Mouse (Mus musculus) bone marrow, adult 2 months (tissue): Measurements from ENCODE around the gene Smco3.

Experiments used
- CTCF ChIP-seq: fragments of 200-500 bp; IDR thresholded peaks from 2 replicates; pipeline ENCODE4 v1.5.1; 2011; ENCODE audit warnings: low read length, control low read depth; ENCODE audit not compliant: control insufficient read depth, insufficient read depth
- POLR2A ChIP-seq: fragments of 200-500 bp; IDR thresholded peaks from 2 replicates; pipeline ENCODE4 v1.6.1; 2011; ENCODE audit warnings: low read depth, mild to moderate bottlenecking, control low read depth, low read length, borderline replicate concordance; ENCODE audit not compliant: control insufficient read depth

DNA sequence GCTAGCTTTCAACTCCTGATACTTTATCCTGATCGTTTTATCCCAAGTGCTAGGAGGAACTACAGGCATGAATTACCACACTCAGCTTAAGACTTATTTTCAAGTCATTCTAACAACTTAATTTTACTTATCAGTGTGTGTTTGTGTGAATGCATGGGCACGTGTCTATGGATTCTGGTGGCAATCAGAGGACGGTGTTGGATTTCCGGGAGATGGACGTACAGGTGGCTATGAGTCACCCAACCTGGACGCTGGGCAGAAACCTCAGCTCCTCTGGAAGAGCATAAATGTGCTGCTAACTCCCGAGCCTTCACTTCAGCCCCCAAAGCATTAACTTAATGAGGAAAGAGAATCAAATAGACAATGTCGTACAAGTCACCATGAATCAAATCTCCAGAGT, 10.3 kb downstream of the Smco3 start:
- no peak for TF ChIP-seq POLR2A
- TF ChIP-seq CTCF: no peak
